Mouse (Mus musculus) thymus, postnatal 4 days (tissue): ENCODE measurements around the gene Gm21627.
"Not testable (repeated sequence)": the region's sequence is repeated elsewhere in the genome, so short reads cannot be mapped to it uniquely, and the experiment has no call there.

Source experiments
- DNase-seq: peaks from one replicate; pipeline ENCODE4 v3.0.0; 2021

The Gm21627 gene

GRCm38 (mm10) chrY:63228127-63228526, at the start of gene Gm21627:
Gene Gm21627, plus strand, starts transcription at chrY:63228427.
- DNase-seq, result not testable (repeated sequence)
